Mouse (Mus musculus): ENCODE data around the gene Slc15a5.

Slc15a5 gene

GRCm38 (mm10) chr6:137962836-137963235 lies 116.9 kb downstream of the Slc15a5 start:
- no peak for DNase-seq (ENCODE audit: low read depth, low spot score)

DNA sequence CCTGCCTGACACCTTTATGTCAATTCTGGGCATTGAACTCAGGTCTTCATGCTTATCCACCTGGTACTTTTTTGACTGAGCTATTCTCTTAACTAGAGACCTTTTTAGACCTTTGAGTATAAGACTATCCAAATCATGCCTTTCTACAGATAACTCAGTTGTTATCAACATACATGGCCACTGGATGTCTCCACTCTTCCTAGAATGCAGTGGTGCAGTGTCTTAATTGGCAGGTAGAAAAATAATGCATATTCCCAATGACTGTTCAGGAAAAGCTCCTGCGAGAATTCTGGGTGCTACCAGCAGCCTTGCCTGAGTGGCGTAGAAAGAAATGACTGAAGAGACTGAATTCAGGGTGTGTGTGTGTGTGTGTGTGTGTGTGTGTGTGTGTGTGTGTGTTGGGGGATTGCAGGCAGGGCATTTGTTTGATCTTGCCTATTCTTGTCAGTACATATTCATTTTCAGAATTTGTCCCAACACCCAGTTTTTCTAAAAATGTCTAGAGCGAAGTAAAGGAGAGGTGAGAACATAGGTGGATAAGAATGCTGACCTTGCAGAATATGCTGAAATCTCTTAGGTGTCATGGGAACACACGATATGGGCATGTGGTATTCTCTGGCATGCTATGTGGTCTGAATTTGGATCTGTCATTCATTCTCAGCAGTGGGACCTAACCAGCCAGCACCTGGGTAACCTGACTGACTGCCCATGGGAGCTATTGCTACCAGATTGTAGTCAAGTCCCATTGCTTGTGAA lies 119.5 kb downstream of the Slc15a5 start:
- DNase-seq (ENCODE audit: low read depth, low spot score) = no peak

DNA sequence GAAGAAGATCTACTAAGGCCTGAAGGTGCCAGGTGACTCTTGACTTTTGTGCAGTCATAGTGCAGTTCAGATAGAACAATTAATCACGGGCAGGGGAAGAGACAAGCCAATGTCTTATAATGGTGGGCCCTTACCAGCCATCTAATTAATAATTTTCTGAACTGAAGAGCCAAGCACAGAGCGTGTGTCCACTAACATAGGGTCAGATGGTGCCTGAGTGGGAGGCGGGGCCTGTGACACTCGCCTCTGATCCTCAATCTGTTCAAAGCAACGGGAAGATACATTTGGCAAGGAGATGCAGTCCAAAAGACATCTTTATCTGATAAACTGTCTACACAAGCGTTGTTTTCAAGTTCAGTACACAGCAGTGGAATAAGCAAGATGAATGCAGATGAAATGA lies 122.1 kb downstream of the Slc15a5 start:
- no peak for DNase-seq (ENCODE audit: low read depth, low spot score)

DNA sequence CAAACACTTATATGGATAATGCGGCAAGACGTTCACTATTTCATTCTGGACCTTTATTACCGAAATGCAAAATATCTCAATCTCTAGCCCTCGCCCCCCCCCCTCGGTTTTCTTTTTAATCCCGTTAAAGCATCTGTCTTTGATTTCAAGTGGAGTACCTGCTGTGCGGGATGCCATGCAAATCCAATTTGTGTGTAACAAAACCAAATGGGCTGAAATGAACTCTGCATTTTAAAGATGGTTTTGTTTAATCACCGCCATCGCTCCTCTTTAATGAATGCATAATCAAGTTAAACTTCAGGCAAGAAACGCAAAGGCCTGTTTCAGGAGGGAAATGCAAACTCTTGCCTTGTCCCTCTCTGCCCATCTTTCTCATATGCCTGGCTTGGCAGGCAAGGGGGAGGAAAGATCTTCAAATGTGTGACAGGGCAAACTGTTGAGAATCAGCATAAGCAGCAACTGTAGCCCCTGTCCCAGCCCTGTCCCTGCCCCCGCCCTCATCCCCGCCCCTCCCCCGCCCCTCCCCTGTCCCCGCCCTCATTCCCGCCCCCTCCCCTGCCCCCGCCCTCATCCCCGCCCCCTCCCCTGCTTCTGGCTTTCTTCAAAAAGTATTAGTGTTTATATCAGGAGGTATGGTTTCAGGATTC lies 122.8 kb downstream of the Slc15a5 start:
- DNase-seq (ENCODE audit: low read depth, low spot score) = no peak

GRCm38 (mm10) chr6:137946520-137946919 lies 133.2 kb downstream of the Slc15a5 start:
- DNase-seq (ENCODE audit: low read depth, low spot score) = no peak

GRCm38 (mm10) chr6:137940374-137941218 lies 139.1 kb downstream of the Slc15a5 start:
- no peak for DNase-seq (ENCODE audit: low read depth, low spot score)

DNA sequence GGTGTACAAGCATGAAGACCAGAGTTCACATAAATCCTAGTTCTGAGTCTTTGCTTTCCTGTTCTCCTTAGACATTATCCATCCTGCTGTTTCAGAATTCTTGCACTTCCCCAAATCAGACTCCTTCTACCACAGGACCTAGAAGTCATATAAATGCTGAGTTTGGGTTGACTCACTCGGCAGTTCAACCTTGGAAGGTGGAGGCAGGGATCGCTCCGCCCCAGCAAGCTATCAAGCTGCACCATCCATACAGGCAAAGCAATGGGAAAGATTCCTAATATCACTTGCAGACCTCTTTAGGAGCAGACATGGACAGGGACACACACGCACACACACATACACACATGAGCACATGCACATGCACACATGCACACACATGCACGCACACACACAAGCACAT lies 142.2 kb downstream of the Slc15a5 start:
- no peak for DNase-seq (ENCODE audit: low read depth, low spot score)

- no peak for DNase-seq (ENCODE audit: low read depth, low spot score)
Measured at GRCm38 (mm10) chr6:137936268-137936667, 143.4 kb downstream of the Slc15a5 start.

- DNase-seq (ENCODE audit: low read depth, low spot score) = no peak
Measured at GRCm38 (mm10) chr6:137935857-137936256, 143.9 kb downstream of the Slc15a5 start.

GRCm38 (mm10) chr6:137935341-137935740 lies 144.4 kb downstream of the Slc15a5 start:
- DNase-seq (ENCODE audit: low read depth, low spot score) = no peak

DNA sequence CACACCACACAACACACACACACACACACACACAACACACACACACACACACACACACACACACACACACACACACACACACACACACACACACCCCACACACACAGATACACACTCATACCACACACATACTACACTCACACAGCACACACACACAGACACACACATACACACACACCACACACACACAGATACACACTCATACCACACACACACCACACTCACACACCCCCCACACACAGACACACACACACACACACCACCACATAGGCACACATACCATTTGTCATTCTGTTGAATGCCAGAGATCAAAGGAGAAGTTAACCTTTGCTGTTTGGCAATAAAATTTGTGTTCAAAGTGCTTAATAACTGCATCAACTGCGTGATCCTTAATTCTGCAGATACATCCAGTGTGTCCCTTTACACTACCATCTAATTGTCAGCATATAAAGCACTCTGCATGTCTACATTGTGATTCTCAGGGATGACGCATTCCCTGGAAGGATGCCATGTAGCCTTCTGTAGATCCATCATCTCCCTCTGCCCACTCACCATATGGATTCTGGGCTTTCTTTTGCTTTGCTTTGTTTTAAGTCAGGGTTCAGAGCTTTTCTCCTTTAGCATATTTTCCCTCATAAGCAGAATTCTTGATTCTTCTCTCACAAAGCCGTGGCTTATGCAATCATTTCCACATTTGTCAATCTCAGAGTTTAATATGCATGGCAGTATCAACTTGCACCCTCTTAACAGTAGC lies 145.0 kb downstream of the Slc15a5 start:
- DNase-seq (ENCODE audit: low read depth, low spot score) = no peak
